Comparison of ENCODE assay signal across 8 mouse cellular contexts in the genomic region with DNA sequence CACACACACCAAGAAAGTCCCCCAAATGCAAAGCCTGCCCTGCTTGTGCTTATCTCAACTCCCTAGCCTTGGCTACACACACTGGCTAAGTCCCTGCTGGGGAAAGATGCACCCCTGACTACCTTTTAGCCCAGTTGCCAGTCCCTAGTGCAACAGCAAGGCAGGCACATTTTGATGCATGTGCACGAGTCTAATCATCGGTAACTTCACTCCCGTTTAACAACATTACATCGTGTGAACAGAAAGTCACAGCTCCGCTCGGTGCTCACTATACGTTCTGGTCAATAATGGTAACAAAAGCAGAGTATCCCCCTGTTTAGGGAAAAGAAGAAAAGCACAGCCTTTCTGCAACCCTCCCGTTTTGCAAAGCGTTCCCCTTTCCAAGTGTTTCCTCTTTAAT. TPM values are rescaled to one million over a fixed set of nuclear protein-coding genes. Genes with fewer than 3 reads are reported as not detected.
A peak's percentile ranks its signal among the peaks of the same experiment; 100 is the strongest.
DNase-seq lines count a peak whose midpoint lies in the region; ATAC-seq and TF ChIP-seq lines count a peak whose summit lies in the region.

No protein-coding gene starts in this region.

- WGBS in kidney, adult 2 months, result 2% methylated on average over 9 of the region's 9 CpGs
- under 1% methylated on average over 9 of the region's 9 CpGs for WGBS in hindbrain, embryonic 13.5 days
- 0% methylated on average over 9 of the region's 9 CpGs for WGBS in midbrain, embryonic 14.5 days

- peak overlapping the region; percentile 50 for H3K4me3 ChIP-seq in kidney, adult 2 months (ENCODE audit: insufficient read depth, low read depth, low read length)
- peak overlapping the region; percentile 55 for H3K4me3 ChIP-seq in brown adipose tissue, adult 24 weeks (ENCODE audit: insufficient read depth, low read depth, low read length)
- peak overlapping the region; percentile 70 for H3K4me3 ChIP-seq in hindbrain, embryonic 13.5 days
- peak overlapping the region; percentile 67 for H3K4me3 ChIP-seq in midbrain, embryonic 14.5 days (replicated peaks; ENCODE audit: low read depth, low read length)

- DNase-seq in kidney, adult 2 months, result no peak
- DNase-seq in kidney, adult 11 months, result no peak
- DNase-seq in midbrain, embryonic 14.5 days, result no peak
- DNase-seq in frontal cortex, postnatal 10 days (ENCODE audit: low spot score in 2 of 2), result no peak
- DNase-seq in MN1 (ENCODE audit: low spot score), result no peak

- H3K4me1 ChIP-seq in kidney, adult 2 months (ENCODE audit: control insufficient read depth, insufficient read depth, low read length), result no peaks in the 10 kb centered on the region
- H3K4me1 ChIP-seq in brown adipose tissue, adult 24 weeks (ENCODE audit: control insufficient read depth, insufficient read depth, insufficient read length, low read length), result no peaks in the 10 kb centered on the region
- peaks cover 62% of the 10 kb centered on the region for H3K4me1 ChIP-seq in hindbrain, embryonic 13.5 days (replicated peaks)
- H3K4me1 ChIP-seq in midbrain, embryonic 14.5 days (ENCODE audit: control insufficient read depth, insufficient read depth, low read length), result peaks cover 20% of the 10 kb centered on the region

- H3K27ac ChIP-seq in kidney, adult 2 months (ENCODE audit: insufficient read depth, low read depth, low read length), result no peak overlapping the region
- no peak overlapping the region for H3K27ac ChIP-seq in brown adipose tissue, adult 24 weeks (replicated peaks; ENCODE audit: low read depth, low read length)
- H3K27ac ChIP-seq in hindbrain, embryonic 13.5 days, result peak overlapping the region; percentile 73
- peak overlapping the region; percentile 68 for H3K27ac ChIP-seq in midbrain, embryonic 14.5 days (replicated peaks; ENCODE audit: low read depth, low read length)

- peak; percentile 33 for ATAC-seq in hindbrain, embryonic 13.5 days (ENCODE audit: low FRiP score)
- peak; percentile 25; the same call in 1 of the 2 replicates for ATAC-seq in midbrain, embryonic 14.5 days (ENCODE audit: low FRiP score, low TSS enrichment)
- ATAC-seq in monocyte, adult 5-6 weeks (replicated peaks; ENCODE audit: insufficient number of reproducible peaks, low FRiP score, low TSS enrichment, poor library complexity, severe bottlenecking), result no peak

- no peak for TF ChIP-seq POLR2A in kidney, adult 2 months (IDR thresholded peaks at IDR 0.05; ENCODE audit: low read depth, low read length)

- peak overlapping the region; percentile 77 for H3K9ac ChIP-seq in hindbrain, embryonic 13.5 days
- H3K9ac ChIP-seq in midbrain, embryonic 14.5 days (replicated peaks; ENCODE audit: low read length), result peak overlapping the region; percentile 66

- no peak for TF ChIP-seq CTCF in kidney, adult 2 months (conservative IDR thresholded peaks at IDR 0.05; ENCODE audit: insufficient read depth, insufficient read length, low read depth, low read length)

- 0 out of 2 replicates have a peak, but pooled peaks cover 1% of the 10 kb centered on the region for H3K27me3 ChIP-seq in kidney, adult 2 months (replicated peaks; ENCODE audit: control insufficient read depth, insufficient read depth, low read length)
- H3K27me3 ChIP-seq in hindbrain, embryonic 13.5 days, result peaks cover 38% of the 10 kb centered on the region
- peaks cover 9% of the 10 kb centered on the region; the same call in 1 of the 2 replicates for H3K27me3 ChIP-seq in midbrain, embryonic 14.5 days (ENCODE audit: control insufficient read depth, insufficient read depth, low read length)

- H3K4me2 ChIP-seq in hindbrain, embryonic 13.5 days, result peak overlapping the region; percentile 71
- H3K4me2 ChIP-seq in midbrain, embryonic 14.5 days (ENCODE audit: low read length), result peak overlapping the region; percentile 79

- H3K36me3 ChIP-seq in kidney, adult 2 months (ENCODE audit: control insufficient read depth, insufficient read depth, low read length), result no peaks in the 10 kb centered on the region
- H3K36me3 ChIP-seq in hindbrain, embryonic 13.5 days, result no peaks in the 10 kb centered on the region
- H3K36me3 ChIP-seq in midbrain, embryonic 14.5 days (ENCODE audit: control insufficient read depth, insufficient read depth, low read length), result no peaks in the 10 kb centered on the region

- H3K9me3 ChIP-seq in hindbrain, embryonic 13.5 days, result no peaks in the 10 kb centered on the region
- no peaks in the 10 kb centered on the region for H3K9me3 ChIP-seq in midbrain, embryonic 14.5 days (ENCODE audit: control insufficient read depth, low read length)

RNA-seq across cellular contexts. Expression of gene Kirrel3, which starts 2.6 kb away (rescaled TPM):
- 0.47 and 0.75 TPM in 2 replicates for polyA plus RNA-seq in kidney, adult 2 months (2012; rRNA removed)
- not detected in 2 replicates for polyA plus RNA-seq in brown adipose tissue, adult 24 weeks (2012; ENCODE audit: insufficient read depth, insufficient read length, missing spikeins)
- polyA plus RNA-seq in hindbrain, embryonic 13.5 days (2015; fragmentation: Nextera tagmentation; extraction: Ambion mirVana), result 26.2 and 28.7 TPM in 2 replicates
- 34.2 and 44.5 TPM in 2 replicates for polyA plus RNA-seq in midbrain, embryonic 14.5 days (2014; fragmentation: Nextera tagmentation; extraction: Ambion mirVana)
- not detected in 3 replicates for total RNA-seq in monocyte, adult 5-6 weeks (2017)

Comparison
In these comparisons a context has a peak if more than half of its experiments do, and no peak if none do; other contexts are left out.
1. H3K27ac ChIP-seq: peak in hindbrain, embryonic 13.5 days (single experiment) and midbrain, embryonic 14.5 days (single experiment); none in kidney, adult 2 months (single experiment) and brown adipose tissue, adult 24 weeks (single experiment).
2. RNA of gene Kirrel3, which starts 2.6 kb away (polyA plus RNA-seq): 34.2 to 44.5 TPM in midbrain, embryonic 14.5 days and 26.2 to 28.7 TPM in hindbrain, embryonic 13.5 days; 0.47 to 0.75 TPM in kidney, adult 2 months and not detected in brown adipose tissue, adult 24 weeks; every median in the first group is over 10 times any median in the second.
3. Peak in every context shown above with its lines, with median percentiles within 50 percentile points of each other: H3K4me3 ChIP-seq.